Mouse (Mus musculus) ES-E14 (cell line): ENCODE measurements around the gene Hal. TPM values are rescaled to one million over a fixed set of nuclear protein-coding genes. Genes with fewer than 3 reads are reported as not detected.
"Not testable (repeated sequence)": the region's sequence is repeated elsewhere in the genome, so short reads cannot be mapped to it uniquely, and the experiment has no call there.

Source experiments
- DNase-seq: peaks from one replicate; pipeline ENCODE4 v3.0.0-alpha.2; 2013; ENCODE audit warnings: low read depth, low spot score
- H3K27ac ChIP-seq: 2 replicates; pipeline ENCODE4 v1.5.1; 2012; ENCODE audit warnings: low read depth, mild to moderate bottlenecking, low read length, moderate library complexity, mixed read lengths; ENCODE audit not compliant: poor library complexity, insufficient read depth, severe bottlenecking
- H3K36me3 ChIP-seq: 2 replicates; pipeline ENCODE4 v1.6.1; 2012; ENCODE audit warnings: mild to moderate bottlenecking, low read length, moderate library complexity, mixed read lengths; ENCODE audit not compliant: control insufficient read depth, poor library complexity, insufficient read depth, severe bottlenecking
- H3K4me1 ChIP-seq, 2 experiments: fragments of 150-350 bp in 1 of 2; sonication (generic) in 1 of 2; 2 replicates each; pipeline ENCODE4 v1.6.1; 2012; ENCODE audit warnings: low read length in 2 of 2, mild to moderate bottlenecking in 1 of 2, mixed read lengths in 1 of 2; ENCODE audit not compliant: control insufficient read depth in 2 of 2, insufficient read depth in 2 of 2, poor library complexity in 1 of 2
- H3K4me3 ChIP-seq, 2 experiments: fragments of 150-350 bp in 1 of 2; sonication (generic) in 1 of 2; 2 replicates each; pipeline ENCODE4 v1.5.1; 2012; ENCODE audit warnings: low read length in 2 of 2, low read depth in 1 of 2, mild to moderate bottlenecking in 1 of 2, mixed read lengths in 1 of 2; ENCODE audit not compliant: insufficient read depth in 1 of 2, poor library complexity in 1 of 2, severe bottlenecking in 1 of 2
- H3K9ac ChIP-seq: 2 replicates; pipeline ENCODE4 v1.6.1; 2012; ENCODE audit warnings: low read depth, mild to moderate bottlenecking, low read length, mixed read lengths; ENCODE audit not compliant: poor library complexity, insufficient read depth, severe bottlenecking
- H3K9me3 ChIP-seq: fragments of 150-350 bp; sonication (generic); 2 replicates; pipeline ENCODE4 v1.6.1; 2012; ENCODE audit warnings: low read depth, mild to moderate bottlenecking, low read length; ENCODE audit not compliant: control insufficient read depth, insufficient read depth
- CHD2 ChIP-seq: IDR thresholded peaks from 2 replicates; pipeline ENCODE4 v1.6.1; 2014; ENCODE audit warnings: mild to moderate bottlenecking, low read depth, low read length, inconsistent platforms
- HCFC1 ChIP-seq: IDR thresholded peaks from 2 replicates; pipeline ENCODE4 v1.6.1; 2012; ENCODE audit warnings: low read length, inconsistent platforms, borderline replicate concordance; ENCODE audit not compliant: insufficient read depth
- MAFK ChIP-seq: IDR thresholded peaks from 2 replicates; pipeline ENCODE4 v1.6.1; 2014; ENCODE audit warnings: mild to moderate bottlenecking, low read depth, low read length, inconsistent platforms; ENCODE audit not compliant: insufficient read depth
- ZC3H11A ChIP-seq: IDR thresholded peaks from 2 replicates; pipeline ENCODE4 v1.6.1; 2012; ENCODE audit warnings: low read depth, mild to moderate bottlenecking, inconsistent platforms, low read length, borderline replicate concordance
- ZNF384 ChIP-seq: IDR thresholded peaks from 2 replicates; pipeline ENCODE4 v1.6.1; 2012; ENCODE audit warnings: low read depth, low read length, inconsistent platforms
- in situ Hi-C, 2 experiments: fragments of 600-800 bp; cut with MboI; formaldehyde crosslinking; loops; one replicate each; pipeline ENCODE4 v1.15.1; 2025; ENCODE audit warnings: low sequenced_read_pairs in 2 of 2, inconsistent platforms in 1 of 2; ENCODE audit not compliant: unreplicated experiment in 2 of 2
- total RNA-seq: library from RNA; depleted of rRNA; stranded (reverse); fragments of 300-350 nt; gene quantifications from 2 replicates; pipeline ENCODE4 v1.2.3, GENCODE M21; 2012

Gene Hal
- total RNA-seq, 1 experiment: 5.7 TPM

DNA sequence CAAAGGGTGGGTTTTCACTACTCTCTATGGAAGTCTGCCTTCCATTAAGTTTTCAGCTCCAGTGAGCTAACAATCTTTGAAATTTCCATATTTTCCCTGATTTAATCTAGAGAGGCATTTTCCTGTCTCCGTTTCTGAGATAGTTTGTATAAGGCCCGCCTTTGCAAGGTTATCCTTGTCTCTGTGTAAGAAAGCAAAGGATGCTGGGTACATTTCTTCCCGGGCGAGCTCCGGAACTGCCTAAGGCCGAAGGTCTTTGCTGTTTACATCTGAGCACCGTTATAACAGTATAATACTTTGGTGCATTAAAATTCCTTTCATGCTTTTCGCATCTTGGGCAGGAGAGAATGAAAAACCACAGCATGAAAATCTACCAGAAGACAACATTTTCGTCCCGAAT is 61.3 kb downstream of the Hal start:
- Histone ChIP-seq H3K9me3 (no peaks in the 10 kb centered on the region), H3K4me1 (peaks cover 1 to 12% of the 10 kb centered on the region in 2 experiments; a peak in 3 of 4 replicates), H3K9ac (no peak overlapping the region; the same call in 1 of the 2 replicates), H3K27ac (no peak overlapping the region), H3K4me3 (no peak overlapping the region), H3K36me3 (no peaks in the 10 kb centered on the region)
- in situ Hi-C loops: no loop called here
- no peak for TF ChIP-seq MAFK
- no peak for TF ChIP-seq ZC3H11A
- TF ChIP-seq CHD2: no peak
- TF ChIP-seq ZNF384: no peak
- TF ChIP-seq HCFC1: no peak
- no peak for DNase-seq

DNA sequence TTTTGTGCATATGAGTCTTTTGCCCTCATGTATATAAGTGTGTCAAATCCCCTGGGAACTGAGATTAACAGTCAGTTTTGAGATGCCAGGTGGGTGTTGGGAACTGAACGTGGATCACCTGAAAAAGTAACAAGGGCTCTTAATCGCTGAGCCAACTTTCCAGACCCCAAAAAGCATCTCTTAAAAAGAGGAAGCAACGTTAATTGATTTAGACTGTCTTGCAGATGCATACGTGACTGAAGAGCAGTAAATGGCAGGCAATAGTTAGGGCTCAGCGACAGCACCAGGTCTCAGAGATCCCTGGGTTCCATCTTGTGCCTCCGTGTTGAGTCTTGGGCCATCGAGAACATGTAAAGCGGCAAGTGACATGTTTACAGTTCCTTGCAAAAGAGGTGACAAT is 64.0 kb downstream of the Hal start:
- H3K27ac ChIP-seq: no peak overlapping the region

DNA sequence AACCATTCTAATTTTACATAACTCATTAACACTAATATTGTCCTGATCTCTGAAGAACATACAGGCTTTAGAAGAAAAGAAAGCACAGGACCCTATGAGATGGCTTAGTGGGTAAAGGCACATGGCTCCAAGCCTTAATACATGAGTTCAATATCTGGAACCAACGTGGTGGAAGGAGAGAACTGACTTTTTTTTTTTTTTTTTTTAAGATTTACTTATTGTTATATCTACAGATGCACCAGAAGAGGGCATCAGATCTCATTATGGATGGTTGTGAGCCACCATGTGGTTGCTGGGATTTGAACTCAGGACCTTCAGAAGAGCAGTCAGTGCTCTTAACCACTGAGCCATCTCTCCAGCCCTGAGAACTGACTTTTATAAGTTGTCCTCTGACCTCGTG is 69.4 kb downstream of the Hal start:
- H3K4me1 ChIP-seq, H3K36me3 ChIP-seq, H3K4me3 ChIP-seq, H3K27ac ChIP-seq, H3K9me3 ChIP-seq, DNase-seq, in situ Hi-C loops, H3K9ac ChIP-seq: not testable (repeated sequence)
- 0 out of 2 replicates have a peak, but pooled peaks have one; percentile 12 for TF ChIP-seq ZNF384

More for the DNA sequence above, 64.0 kb downstream of the Hal start:
- in situ Hi-C loops: no loop called here
- H3K9ac ChIP-seq: no peak overlapping the region
- no peaks in the 10 kb centered on the region for H3K9me3 ChIP-seq
- TF ChIP-seq ZC3H11A (no peak), HCFC1 (no peak), CHD2 (no peak), MAFK (no peak), ZNF384 (no peak)
- no peaks in the 10 kb centered on the region for H3K36me3 ChIP-seq
- DNase-seq: no peak
- no peak overlapping the region for H3K4me3 ChIP-seq
- peaks cover 1 to 10% of the 10 kb centered on the region in 2 experiments; a peak in 3 of 4 replicates for H3K4me1 ChIP-seq

- H3K9me3 ChIP-seq: no peaks in the 10 kb centered on the region
- H3K4me3 ChIP-seq: peak overlapping the region in 1 of 2 experiments; percentile 50; a peak in 1 of 4 replicates
- peaks cover 0 to 4% of the 10 kb centered on the region in 2 experiments; a peak in 1 of 4 replicates for H3K4me1 ChIP-seq
- no peak overlapping the region for H3K27ac ChIP-seq
- H3K9ac ChIP-seq: no peak overlapping the region
- no peaks in the 10 kb centered on the region for H3K36me3 ChIP-seq
- TF ChIP-seq MAFK (no peak), CHD2 (no peak), ZNF384 (no peak)
- in situ Hi-C loops: no loop called here
- no peak for DNase-seq
Measured at GRCm38 (mm10) chr10:93559786-93560185, 71.2 kb downstream of the Hal start.

DNA sequence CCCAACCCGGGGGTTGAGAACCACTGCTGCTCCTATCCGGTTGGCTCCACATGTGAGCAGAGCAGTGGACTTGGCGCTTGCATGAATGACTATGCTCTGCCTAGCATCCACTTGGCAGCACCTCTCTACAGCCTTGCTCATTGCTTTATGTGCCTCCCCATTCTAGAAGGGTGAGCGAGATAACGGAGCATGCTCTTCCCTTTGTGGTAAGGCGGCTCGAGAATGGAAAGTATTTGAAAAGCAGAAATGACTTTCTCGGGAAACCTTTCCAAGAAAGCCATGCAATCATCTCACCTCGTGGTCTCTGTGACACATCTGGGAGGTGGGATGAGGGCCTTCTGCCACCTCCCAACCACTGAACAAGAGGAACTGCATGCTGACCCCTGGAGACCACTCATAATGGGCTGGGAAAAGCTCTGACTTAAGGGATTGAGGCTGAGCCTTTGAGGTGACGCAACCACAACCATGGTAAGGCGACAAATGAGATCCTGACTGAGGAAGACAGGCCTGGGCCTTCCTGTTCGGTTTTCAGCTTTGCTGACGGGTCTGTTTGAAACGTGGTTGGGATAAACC is 76.0 kb downstream of the Hal start:
- TF ChIP-seq CHD2 (no peak), ZC3H11A (no peak), ZNF384 (no peak), MAFK (no peak), HCFC1 (no peak)
- Histone ChIP-seq H3K4me3 (no peak overlapping the region), H3K9me3 (no peaks in the 10 kb centered on the region), H3K9ac (no peak overlapping the region), H3K36me3 (no peaks in the 10 kb centered on the region), H3K27ac (no peak overlapping the region), H3K4me1 (peaks cover 0 to 2% of the 10 kb centered on the region in 2 experiments; a peak in 1 of 4 replicates)
- in situ Hi-C loops: no loop called here
- DNase-seq: no peak
